Mouse (Mus musculus) adrenal gland, postnatal 36 days (tissue): ENCODE results near the gene Gadd45b. TPM values are rescaled to one million over a fixed set of nuclear protein-coding genes. Genes with fewer than 3 reads are reported as not detected.

ENCODE experiments used
- total RNA-seq, 2 experiments: library from RNA; stranded (reverse); gene quantifications; 2 replicates each; pipeline ENCODE4 v1.2.3; 2021

Gadd45b gene
- total RNA-seq, 2 experiments from 2014 or later, result 81.7 to 149 TPM

Other genes starting within 250 kb of the Gadd45b start
- 10 to 100 TPM; 19.4 to 20.1 TPM for gene Mob3a, start 228.1 kb upstream of the Gadd45b start, total RNA-seq
- gene Izumo4, start 227.9 kb upstream of the Gadd45b start, total RNA-seq, result 10 to 100 TPM in 1 of 2 experiments, 1 to 10 TPM in 1; 9.9 to 16.6 TPM
- 10 to 100 TPM; 80.3 to 99.6 TPM for gene Ap3d1, start 187.8 kb upstream of the Gadd45b start, total RNA-seq
- 10 to 100 TPM; 53.2 to 64.6 TPM for gene Dot1l, start 174.9 kb upstream of the Gadd45b start, total RNA-seq
- 10 to 100 TPM; 51.4 to 55.6 TPM for gene Sf3a2, start 131.9 kb upstream of the Gadd45b start, total RNA-seq
- 10 to 100 TPM; 84.6 to 86.8 TPM for gene Plekhj1, start 131.4 kb upstream of the Gadd45b start, total RNA-seq
- under 1 TPM; 0.40 to 0.83 TPM for gene Amh, start 124.8 kb upstream of the Gadd45b start, total RNA-seq
- 1 to 10 TPM; 4.7 to 7.2 TPM for gene Jsrp1, start 116.6 kb upstream of the Gadd45b start, total RNA-seq
- 1,000 to 10,000 TPM in 1 of 2 experiments, 100 to 1,000 TPM in 1; 923 to 1,039 TPM for gene Oaz1, start 103.4 kb upstream of the Gadd45b start, total RNA-seq
- gene Lingo3, start 86.0 kb upstream of the Gadd45b start, total RNA-seq, result 1 to 10 TPM; 5.8 TPM
- 10 to 100 TPM; 26.6 to 36.8 TPM for gene Lsm7, start 74.9 kb upstream of the Gadd45b start, total RNA-seq
- gene Sppl2b, start 74.8 kb upstream of the Gadd45b start, total RNA-seq, result 10 to 100 TPM; 28.1 to 30.3 TPM
- gene Tmprss9, start 58.2 kb upstream of the Gadd45b start, total RNA-seq, result not detected
- 100 to 1,000 TPM; 202 to 239 TPM for gene Timm13, start 29.1 kb upstream of the Gadd45b start, total RNA-seq
- gene Lmnb2, start 11.8 kb upstream of the Gadd45b start, total RNA-seq, result 10 to 100 TPM; 11.2 to 17.2 TPM
- gene Gng7, start 84.9 kb downstream of the Gadd45b start, total RNA-seq, result 1 to 10 TPM; 6.4 to 6.7 TPM
- gene Diras1, start 95.6 kb downstream of the Gadd45b start, total RNA-seq, result 1 to 10 TPM; 1.2 to 1.5 TPM
- 10 to 100 TPM; 33.2 to 68.5 TPM for gene Slc39a3, start 107.4 kb downstream of the Gadd45b start, total RNA-seq
- 100 to 1,000 TPM; 223 to 227 TPM for gene Sgta, start 130.1 kb downstream of the Gadd45b start, total RNA-seq
- gene Thop1, start 140.0 kb downstream of the Gadd45b start, total RNA-seq, result 10 to 100 TPM; 51.5 to 56.6 TPM
- gene Creb3l3, start 168.8 kb downstream of the Gadd45b start, total RNA-seq, result 1 to 10 TPM in 1 of 2 experiments, under 1 TPM in 1; 0.36 to 2.1 TPM
- gene Map2k2, start 175.8 kb downstream of the Gadd45b start, total RNA-seq, result 100 to 1,000 TPM; 178 to 186 TPM
- 10 to 100 TPM; 69.9 to 84.0 TPM for gene Zbtb7a, start 205.1 kb downstream of the Gadd45b start, total RNA-seq
- gene Pias4, start 237.8 kb downstream of the Gadd45b start, total RNA-seq, result 10 to 100 TPM; 26.7 to 28.2 TPM
- 1,000 to 10,000 TPM; 1,540 to 1,602 TPM for gene Eef2, start 246.6 kb downstream of the Gadd45b start, total RNA-seq